Comparison of ENCODE assay signal across 10 mouse cellular contexts in genomic region chr8:122745022-122745749, GRCm38 (mm10). TPM values are rescaled to one million over a fixed set of nuclear protein-coding genes. Genes with fewer than 3 reads are reported as not detected.
DNase-seq lines count a peak whose midpoint lies in the region; ATAC-seq and TF ChIP-seq lines count a peak whose summit lies in the region.
"Had no signal": no experiment of that assay in that cellular context is flagged by ENCODE, and none has a peak within 500 bp of the region (broad histone marks: within the 10 kb centered on the region; RNA-seq: fewer than 3 reads in every experiment).

No protein-coding gene starts in this region.

- ATAC-seq in forebrain, embryonic 11.5 days (replicated peaks; ENCODE audit: low FRiP score) = peak; percentile 44
- ATAC-seq in limb, embryonic 12.5 days (ENCODE audit: insufficient number of reproducible peaks, insufficient read depth, low FRiP score, low TSS enrichment, low read depth) = no peak
- peak; percentile 35 for ATAC-seq in neural tube, embryonic 15.5 days (ENCODE audit: low FRiP score)

- peaks cover 8% of the 10 kb centered on the region for H3K27me3 ChIP-seq in forebrain, embryonic 11.5 days (ENCODE audit: control insufficient read depth, insufficient read depth, low read length)
- H3K27me3 ChIP-seq in limb, embryonic 12.5 days = peaks cover 88% of the 10 kb centered on the region
- no peaks in the 10 kb centered on the region for H3K27me3 ChIP-seq in neural tube, embryonic 15.5 days (replicated peaks)

- no peaks in the 10 kb centered on the region for H3K9me3 ChIP-seq in forebrain, embryonic 11.5 days (ENCODE audit: control insufficient read depth, low read length)
- no peaks in the 10 kb centered on the region for H3K9me3 ChIP-seq in limb, embryonic 12.5 days
- H3K9me3 ChIP-seq in neural tube, embryonic 15.5 days (replicated peaks) = no peaks in the 10 kb centered on the region

- TF ChIP-seq CTCF in layer of hippocampus, adult 2 months (conservative IDR thresholded peaks at IDR 0.05) = no peak

- peak overlapping the region; percentile 41 for H3K9ac ChIP-seq in forebrain, embryonic 11.5 days (ENCODE audit: low read length)
- H3K9ac ChIP-seq in limb, embryonic 12.5 days (replicated peaks) = no peak overlapping the region; the same call in 1 of the 2 replicates
- H3K9ac ChIP-seq in neural tube, embryonic 15.5 days (replicated peaks) = no peak overlapping the region

- H3K36me3 ChIP-seq in forebrain, embryonic 11.5 days (ENCODE audit: control insufficient read depth, insufficient read depth, low read length) = no peaks in the 10 kb centered on the region
- no peaks in the 10 kb centered on the region for H3K36me3 ChIP-seq in limb, embryonic 12.5 days
- H3K36me3 ChIP-seq in neural tube, embryonic 15.5 days = no peaks in the 10 kb centered on the region

- H3K4me2 ChIP-seq in forebrain, embryonic 11.5 days (ENCODE audit: low read depth, low read length, severe bottlenecking) = peak overlapping the region; percentile 31
- H3K4me2 ChIP-seq in limb, embryonic 12.5 days = peak overlapping the region; percentile 46
- H3K4me2 ChIP-seq in neural tube, embryonic 15.5 days = peak overlapping the region; percentile 45

- no peak overlapping the region; the same call in 1 of the 2 replicates for H3K4me3 ChIP-seq in layer of hippocampus, adult 2 months
- no peak overlapping the region for H3K4me3 ChIP-seq in forebrain, embryonic 11.5 days (ENCODE audit: low read depth, low read length)
- H3K4me3 ChIP-seq in limb, embryonic 12.5 days (replicated peaks) = no peak overlapping the region
- no peak overlapping the region; the same call in 1 of the 2 replicates for H3K4me3 ChIP-seq in neural tube, embryonic 15.5 days (replicated peaks)

- peak overlapping the region; percentile 67 for H3K27ac ChIP-seq in layer of hippocampus, adult 2 months
- H3K27ac ChIP-seq in forebrain, embryonic 11.5 days (ENCODE audit: low read depth, low read length) = peak overlapping the region; percentile 95
- H3K27ac ChIP-seq in limb, embryonic 12.5 days = peak overlapping the region; percentile 78
- peak overlapping the region; percentile 93 for H3K27ac ChIP-seq in neural tube, embryonic 15.5 days (replicated peaks)

- WGBS in forebrain, embryonic 11.5 days = 22% methylated on average over 17 of the region's 17 CpGs
- WGBS in limb, embryonic 12.5 days = 16% methylated on average over 17 of the region's 17 CpGs
- 15% methylated on average over 17 of the region's 17 CpGs for WGBS in neural tube, embryonic 15.5 days

- DNase-seq in layer of hippocampus, adult 2 months (ENCODE audit: low spot score in 2 of 2) = no peak
- DNase-seq in layer of hippocampus, adult 9-11 months = no peak
- DNase-seq in forebrain, embryonic 11.5 days (ENCODE audit: low spot score) = no peak
- DNase-seq in spleen, adult 18-20 months = no peak
- DNase-seq in right cerebral cortex, postnatal 14 days = no peak
- no peak for DNase-seq in heart, adult 9 months (ENCODE audit: low spot score in 2 of 2)
- DNase-seq: liver; thymus, postnatal 36 days had no signal

- H3K4me1 ChIP-seq in forebrain, embryonic 11.5 days (replicated peaks; ENCODE audit: control insufficient read depth, insufficient read depth, low read length) = peaks cover 23% of the 10 kb centered on the region
- H3K4me1 ChIP-seq in limb, embryonic 12.5 days (replicated peaks) = peaks cover 41% of the 10 kb centered on the region
- H3K4me1 ChIP-seq in neural tube, embryonic 15.5 days = peaks cover 95% of the 10 kb centered on the region

RNA-seq across cellular contexts. Expression of gene Acsf3, which starts 30.1 kb away (rescaled TPM):
- 10 to 100 TPM; 19.2 to 21.7 TPM for total RNA-seq in layer of hippocampus, adult 2 months (2021)
- polyA plus RNA-seq in forebrain, embryonic 11.5 days (2014; fragmentation: Nextera tagmentation; extraction: Ambion mirVana) = 15.6 and 16.3 TPM in 2 replicates
- polyA plus RNA-seq in limb, embryonic 12.5 days (2016; fragmentation: Nextera tagmentation; extraction: Ambion mirVana) = 19.3 and 19.7 TPM in 2 replicates
- polyA plus RNA-seq in neural tube, embryonic 15.5 days (2015; fragmentation: Nextera tagmentation; extraction: Ambion mirVana) = 15.2 and 20.3 TPM in 2 replicates

RNA-seq across cellular contexts. Expression of gene Cbfa2t3, which starts 46.3 kb away (rescaled TPM):
- total RNA-seq in layer of hippocampus, adult 2 months (2021) = 10 to 100 TPM; 38.0 to 49.8 TPM
- 6.0 and 7.0 TPM in 2 replicates for polyA plus RNA-seq in forebrain, embryonic 11.5 days (2014; fragmentation: Nextera tagmentation; extraction: Ambion mirVana)
- polyA plus RNA-seq in limb, embryonic 12.5 days (2016; fragmentation: Nextera tagmentation; extraction: Ambion mirVana) = 2.8 and 3.3 TPM in 2 replicates
- polyA plus RNA-seq in neural tube, embryonic 15.5 days (2015; fragmentation: Nextera tagmentation; extraction: Ambion mirVana) = 14.4 and 16.8 TPM in 2 replicates
